Mouse (Mus musculus): ENCODE measurements around the gene Mpnd. TPM values are rescaled to one million over a fixed set of nuclear protein-coding genes. Genes with fewer than 3 reads are reported as not detected.

The Mpnd gene
- polyA plus RNA-seq, 1 experiment from 2014 or later = 127 TPM

DNA sequence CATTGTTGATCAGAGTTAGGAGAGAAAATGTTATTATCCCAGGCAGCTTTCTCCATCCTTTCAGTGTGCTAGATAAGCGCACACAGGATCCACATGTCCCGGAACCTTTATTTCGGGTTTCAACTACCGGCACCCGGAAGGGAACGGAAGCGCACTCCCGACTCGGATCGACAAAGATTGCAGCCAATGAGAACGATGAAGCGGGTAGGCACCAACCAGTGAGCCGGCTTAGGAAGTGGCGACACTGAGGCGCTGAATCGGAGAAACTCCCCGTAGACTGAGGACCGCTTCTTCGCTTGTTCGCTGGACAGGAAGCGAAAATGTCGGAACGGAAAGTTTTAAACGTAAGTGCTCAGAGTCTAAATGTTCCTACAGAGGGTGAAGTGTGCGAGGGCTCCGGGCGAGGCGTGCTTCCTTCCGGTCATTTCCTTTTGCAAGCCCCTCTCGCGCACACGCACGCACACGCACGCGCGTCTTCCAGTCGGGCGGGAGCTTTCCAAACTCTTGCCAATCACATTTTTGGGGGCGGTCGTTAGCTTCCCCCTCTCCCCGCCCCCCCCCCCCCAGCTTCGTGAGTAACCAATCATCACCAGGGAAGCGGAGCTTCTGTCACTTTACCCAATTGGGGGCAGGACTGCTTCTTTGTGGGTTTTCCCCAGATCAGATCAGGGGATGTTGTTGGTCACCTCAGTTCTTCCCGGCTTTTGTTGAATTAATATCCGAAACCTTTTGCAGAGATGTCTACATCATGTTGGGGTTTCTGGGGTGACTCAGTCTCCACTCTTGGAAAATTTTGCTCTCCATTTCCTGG lies 46.4 kb upstream of the Mpnd start, which contains the start of gene Yju2:
Gene Yju2 (plus strand): TSS at position 182 of the 811 bp plus-strand sequence.
- TF ChIP-seq CTCF (IDR thresholded peaks at IDR 0.05; ENCODE audit: low read depth) = no peak
- ATAC-seq (ENCODE audit: insufficient read depth) = peak; percentile 93
- no peaks in the 10 kb centered on the region for H3K27me3 ChIP-seq (ENCODE audit: insufficient read depth, low read length)

DNA sequence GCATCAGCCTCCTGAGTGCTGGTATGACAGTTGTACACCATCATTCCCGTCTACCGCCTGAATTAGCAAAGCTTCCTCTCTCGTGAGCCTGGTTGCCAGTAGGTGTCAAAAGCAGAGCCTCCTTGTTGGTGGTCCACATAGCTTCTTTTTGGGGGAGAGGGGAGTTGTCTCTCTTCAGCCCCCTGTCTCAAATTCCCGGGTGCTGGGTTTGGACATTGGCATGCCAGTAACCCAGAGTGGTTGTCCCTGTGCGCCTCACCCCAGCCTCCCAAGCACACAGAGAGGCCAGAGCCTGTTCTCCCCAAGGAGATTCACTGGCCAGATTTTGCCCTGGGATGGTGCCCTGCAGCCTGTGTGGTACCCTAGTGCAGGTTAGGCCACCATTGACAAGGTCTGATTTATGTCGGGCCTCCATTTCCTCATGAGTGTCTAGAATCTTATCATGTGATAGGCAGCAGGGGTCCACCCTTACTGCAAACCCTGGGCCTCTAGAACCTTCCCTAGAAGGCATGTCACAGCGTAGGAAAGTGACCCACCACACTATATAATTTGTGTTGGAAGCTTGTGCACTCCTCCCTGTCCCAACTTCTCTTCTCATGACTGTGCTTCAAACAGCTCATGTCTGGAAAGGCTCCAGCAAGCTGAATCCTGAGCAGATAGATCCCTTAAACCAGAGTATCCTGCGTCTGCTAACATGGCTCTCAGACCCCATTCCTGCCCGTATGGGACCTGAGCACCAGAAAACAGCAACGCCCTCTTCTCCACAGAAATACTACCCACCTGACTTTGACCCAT lies 45.4 kb upstream of the Mpnd start:
- H3K4me2 ChIP-seq = peak overlapping the region; percentile 85
- no peak for TF ChIP-seq CTCF (IDR thresholded peaks at IDR 0.05; ENCODE audit: low read depth)
- DNase-seq (no peak), ATAC-seq (ENCODE audit: insufficient read depth) (no peak)
- H3K4me3 ChIP-seq (ENCODE audit: low read depth, low read length) = peak overlapping the region; percentile 53
- H3K27ac ChIP-seq (ENCODE audit: low read depth) = peak overlapping the region; percentile 97
- H3K4me1 ChIP-seq (ENCODE audit: insufficient read depth) = no peaks in the 10 kb centered on the region
- no peaks in the 10 kb centered on the region for H3K9me3 ChIP-seq (ENCODE audit: low read depth, low read length)
- peak overlapping the region; percentile 37 for H3K9ac ChIP-seq
- H3K27me3 ChIP-seq (ENCODE audit: insufficient read depth, low read length) = no peaks in the 10 kb centered on the region
- 71% methylated on average over 10 of the region's 10 CpGs for WGBS
- H3K36me3 ChIP-seq (ENCODE audit: insufficient read depth) = peaks cover 34% of the 10 kb centered on the region; the same call in 1 of the 2 replicates

More for the DNA sequence above, 46.4 kb upstream of the Mpnd start, which contains the start of gene Yju2:
- Histone ChIP-seq H3K36me3 (ENCODE audit: insufficient read depth) (peaks cover 24% of the 10 kb centered on the region; the same call in 1 of the 2 replicates), H3K4me1 (ENCODE audit: insufficient read depth) (no peaks in the 10 kb centered on the region), H3K27ac (ENCODE audit: low read depth) (peak within 1 kb of the TSS; percentile 97), H3K9me3 (ENCODE audit: low read depth, low read length) (no peaks in the 10 kb centered on the region), H3K4me3 (ENCODE audit: low read depth, low read length) (peak within 1 kb of the TSS; percentile 53), H3K4me2 (peak within 1 kb of the TSS; percentile 85), H3K9ac (peak within 1 kb of the TSS; percentile 58)
- WGBS = under 1% methylated on average over 45 of the region's 46 CpGs
- peak; percentile 98 for DNase-seq

DNA sequence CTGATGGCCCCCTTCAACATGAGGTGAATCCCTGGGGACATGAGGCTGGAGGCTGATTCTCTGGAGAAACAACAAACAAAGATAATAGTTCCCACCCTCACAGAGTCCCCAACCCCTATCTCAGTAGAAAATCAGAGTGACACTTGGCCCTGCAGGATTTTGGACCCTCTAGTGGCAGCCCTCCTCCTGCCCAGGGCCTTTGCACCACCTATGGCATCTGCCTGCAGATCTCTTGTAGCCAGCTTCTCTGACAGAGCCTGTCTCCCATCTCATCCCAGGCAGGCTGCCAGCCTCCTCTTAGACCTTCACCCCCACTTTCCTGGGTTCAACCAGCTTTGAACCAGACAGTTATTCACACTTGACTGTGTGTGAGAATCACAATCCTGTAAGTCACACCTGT lies 44.7 kb upstream of the Mpnd start:
- peaks cover 35% of the 10 kb centered on the region; the same call in 1 of the 2 replicates for H3K36me3 ChIP-seq (ENCODE audit: insufficient read depth)
- TF ChIP-seq CTCF (IDR thresholded peaks at IDR 0.05; ENCODE audit: low read depth) = no peak
- no peaks in the 10 kb centered on the region for H3K27me3 ChIP-seq (ENCODE audit: insufficient read depth, low read length)
- H3K27ac ChIP-seq (ENCODE audit: low read depth) = no peak overlapping the region
- ATAC-seq (ENCODE audit: insufficient read depth) (no peak), DNase-seq (no peak)
- H3K4me1 ChIP-seq (ENCODE audit: insufficient read depth) = no peaks in the 10 kb centered on the region
- H3K4me3 ChIP-seq (ENCODE audit: low read depth, low read length) = no peak overlapping the region
- no peaks in the 10 kb centered on the region for H3K9me3 ChIP-seq (ENCODE audit: low read depth, low read length)
- no peak overlapping the region for H3K9ac ChIP-seq
- no peak overlapping the region for H3K4me2 ChIP-seq

DNA sequence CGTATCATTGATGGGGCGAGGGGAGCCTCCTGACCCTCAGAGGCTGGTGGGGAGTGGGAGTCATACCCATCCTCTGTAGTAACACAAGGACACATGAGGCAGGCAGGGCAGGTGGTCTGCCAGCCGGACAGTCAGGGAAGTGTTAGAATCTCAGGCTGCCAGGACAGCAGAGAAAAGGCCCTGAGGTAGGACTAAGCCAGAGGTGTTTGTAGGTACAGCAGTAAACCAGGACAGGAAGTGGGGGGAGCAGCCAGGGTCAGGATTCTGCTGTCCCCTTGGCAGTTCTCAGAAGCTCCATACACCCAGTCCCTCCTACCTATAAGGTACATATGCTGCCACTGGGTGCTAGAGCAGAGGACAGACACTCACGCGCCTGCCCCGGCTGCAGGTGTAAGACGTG lies 43.9 kb upstream of the Mpnd start:
- no peaks in the 10 kb centered on the region for H3K27me3 ChIP-seq (ENCODE audit: insufficient read depth, low read length)
- no peaks in the 10 kb centered on the region for H3K4me1 ChIP-seq (ENCODE audit: insufficient read depth)
- no peak for ATAC-seq (ENCODE audit: insufficient read depth)
- TF ChIP-seq CTCF (IDR thresholded peaks at IDR 0.05; ENCODE audit: low read depth) = no peak
- H3K27ac ChIP-seq (ENCODE audit: low read depth) = no peak overlapping the region
- H3K4me3 ChIP-seq (ENCODE audit: low read depth, low read length) = no peak overlapping the region
- no peaks in the 10 kb centered on the region for H3K9me3 ChIP-seq (ENCODE audit: low read depth, low read length)
- DNase-seq = no peak
- no peak overlapping the region for H3K9ac ChIP-seq
- H3K36me3 ChIP-seq (ENCODE audit: insufficient read depth) = peaks cover 41% of the 10 kb centered on the region; the same call in 1 of the 2 replicates
- 90% methylated on average over 7 of the region's 7 CpGs for WGBS
- H3K4me2 ChIP-seq = no peak overlapping the region

DNA sequence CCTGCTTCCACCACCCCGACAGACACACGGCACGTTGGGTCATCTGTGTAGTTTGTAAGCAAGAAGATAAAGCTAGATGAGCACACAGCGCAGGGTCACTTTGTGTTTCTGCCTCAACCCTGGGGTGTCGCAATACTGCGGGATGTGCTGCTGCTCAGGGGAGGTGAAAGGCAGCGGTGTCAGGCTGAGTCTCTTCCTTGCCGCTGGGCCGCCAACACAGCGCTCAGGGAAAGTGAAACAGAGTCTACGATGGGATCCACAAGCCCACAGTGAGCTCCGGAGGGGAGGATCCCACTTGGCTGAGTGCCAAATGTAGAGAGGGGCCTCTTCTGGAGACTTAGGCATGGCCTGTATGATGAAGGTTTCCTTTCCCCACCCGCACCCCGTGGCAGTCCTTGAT lies 42.3 kb upstream of the Mpnd start:
- Histone ChIP-seq H3K27ac (ENCODE audit: low read depth) (no peak overlapping the region; the same call in 1 of the 2 replicates), H3K4me1 (ENCODE audit: insufficient read depth) (no peaks in the 10 kb centered on the region), H3K36me3 (ENCODE audit: insufficient read depth) (peaks cover 52% of the 10 kb centered on the region; the same call in 1 of the 2 replicates), H3K27me3 (ENCODE audit: insufficient read depth, low read length) (no peaks in the 10 kb centered on the region), H3K4me2 (no peak overlapping the region), H3K4me3 (ENCODE audit: low read depth, low read length) (no peak overlapping the region), H3K9me3 (ENCODE audit: low read depth, low read length) (no peaks in the 10 kb centered on the region), H3K9ac (no peak overlapping the region; the same call in 1 of the 2 replicates)
- WGBS = 55% methylated on average over 14 of the region's 14 CpGs
- no peak for ATAC-seq (ENCODE audit: insufficient read depth)
- DNase-seq = peak; percentile 56
- TF ChIP-seq CTCF (IDR thresholded peaks at IDR 0.05; ENCODE audit: low read depth) = no peak

DNA sequence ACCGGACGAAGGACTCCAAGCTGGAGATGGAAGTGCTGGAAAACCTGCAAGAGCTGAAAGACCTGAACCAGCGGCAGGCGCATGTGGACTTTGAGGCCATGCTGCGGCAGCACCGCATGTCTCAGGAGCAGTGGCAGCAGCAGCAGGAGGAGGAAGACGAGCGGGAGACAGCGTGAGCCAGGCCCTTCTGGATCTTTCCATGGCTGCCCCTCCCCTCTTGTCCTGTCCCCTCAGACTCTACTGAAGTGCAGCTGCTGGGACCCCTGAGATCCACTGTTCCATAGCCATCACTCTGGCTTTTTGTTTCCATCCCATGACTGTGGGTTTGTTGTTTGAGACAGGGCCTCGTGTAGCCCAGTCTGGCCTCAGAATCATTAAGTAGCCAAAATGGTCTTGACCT lies 41.0 kb upstream of the Mpnd start:
- no peak for TF ChIP-seq CTCF (IDR thresholded peaks at IDR 0.05; ENCODE audit: low read depth)
- no peaks in the 10 kb centered on the region for H3K4me1 ChIP-seq (ENCODE audit: insufficient read depth)
- H3K27me3 ChIP-seq (ENCODE audit: insufficient read depth, low read length) = no peaks in the 10 kb centered on the region
- 92% methylated on average over 10 of the region's 10 CpGs for WGBS
- ATAC-seq (ENCODE audit: insufficient read depth) = no peak
- no peak overlapping the region for H3K4me3 ChIP-seq (ENCODE audit: low read depth, low read length)
- H3K9ac ChIP-seq = no peak overlapping the region
- no peak overlapping the region for H3K4me2 ChIP-seq
- H3K36me3 ChIP-seq (ENCODE audit: insufficient read depth) = peaks cover 57% of the 10 kb centered on the region; the same call in 1 of the 2 replicates
- DNase-seq = no peak
- H3K9me3 ChIP-seq (ENCODE audit: low read depth, low read length) = no peaks in the 10 kb centered on the region
- H3K27ac ChIP-seq (ENCODE audit: low read depth) = no peak overlapping the region

DNA sequence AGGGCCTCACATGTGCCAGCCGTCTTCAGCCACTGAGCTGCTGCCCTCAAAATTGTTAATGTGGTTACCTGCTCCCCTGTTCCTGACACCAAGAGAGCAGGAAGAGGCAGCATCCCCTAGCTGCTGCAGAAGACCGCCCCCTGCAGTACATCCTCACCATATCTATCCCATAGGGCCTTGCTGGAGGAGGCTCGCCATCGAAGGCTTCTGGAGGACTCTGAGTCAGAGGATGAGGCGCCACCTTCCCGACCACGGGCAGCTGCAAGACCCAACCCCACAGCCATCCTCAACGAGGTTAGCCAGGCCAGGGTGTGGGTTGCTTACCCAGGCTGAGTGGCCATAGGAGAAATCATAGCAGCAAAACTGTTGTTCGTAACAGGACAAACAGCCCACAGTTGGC lies 40.5 kb upstream of the Mpnd start:
- no peak for TF ChIP-seq CTCF (IDR thresholded peaks at IDR 0.05; ENCODE audit: low read depth)
- WGBS = 80% methylated on average over 9 of the region's 9 CpGs
- ATAC-seq (ENCODE audit: insufficient read depth) (no peak), DNase-seq (no peak)
- H3K9ac ChIP-seq = no peak overlapping the region
- H3K27ac ChIP-seq (ENCODE audit: low read depth) = no peak overlapping the region
- no peak overlapping the region for H3K4me2 ChIP-seq
- H3K4me3 ChIP-seq (ENCODE audit: low read depth, low read length) = no peak overlapping the region
- no peaks in the 10 kb centered on the region for H3K4me1 ChIP-seq (ENCODE audit: insufficient read depth)
- H3K27me3 ChIP-seq (ENCODE audit: insufficient read depth, low read length) = 0 out of 2 replicates have a peak, but pooled peaks cover 2% of the 10 kb centered on the region
- H3K9me3 ChIP-seq (ENCODE audit: low read depth, low read length) = no peaks in the 10 kb centered on the region
- peaks cover 57% of the 10 kb centered on the region; the same call in 1 of the 2 replicates for H3K36me3 ChIP-seq (ENCODE audit: insufficient read depth)

Measured in lung, embryonic 14.5 days (tissue).